Mouse (Mus musculus): ENCODE results near the gene Gm10282.

DNA sequence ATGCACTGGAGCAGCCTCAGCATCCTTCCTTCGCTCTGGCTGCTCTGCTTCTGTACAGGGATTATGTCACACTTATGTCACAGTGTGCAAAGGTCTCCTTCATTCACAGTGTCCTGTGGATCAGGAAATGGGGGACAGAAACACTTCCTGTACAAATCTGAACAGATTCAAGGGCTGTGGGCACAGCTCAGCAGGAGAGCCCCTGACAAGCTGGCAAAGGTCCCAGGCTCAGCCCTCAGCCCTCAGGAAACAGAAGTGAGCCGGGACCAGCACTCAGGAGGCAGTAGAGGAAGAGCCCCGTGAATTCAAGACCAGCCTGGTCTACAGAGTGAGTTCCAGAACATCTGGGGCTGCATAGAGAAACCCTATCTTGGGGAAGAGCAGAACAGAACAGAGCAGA, 23.4 kb downstream of the Gm10282 start:
- no peak for TF ChIP-seq CTCF (IDR thresholded peaks at IDR 0.05; ENCODE audit: low read depth)
- no peak for TF ChIP-seq EP300 (optimal IDR thresholded peaks at IDR 0.05)

All from stomach, postnatal 0 days (tissue).